Mouse (Mus musculus) stomach, embryonic 14.5 days (tissue): ENCODE measurements at regions not wholly inside any gene's neighbourhood (a gene's known extent, or its start where the extent isn't known, plus 50 kb on each side); places are given as distances from the start of the nearest gene placed in this dataset.

Experiments used
- ATAC-seq: fragments of 200-750 bp; cut with Nextera tagmentation; 2 replicates; pipeline ENCODE4 v1.8.0; 2017; ENCODE audit warnings: low read depth, moderate TSS enrichment; ENCODE audit not compliant: insufficient number of reproducible peaks, insufficient read depth, low FRiP score
- H3K27ac ChIP-seq: fragments of 300-500 bp; sonication (generic); 2 replicates; pipeline ENCODE4 v1.5.1; 2014; ENCODE audit warnings: mild to moderate bottlenecking, low read length, moderate library complexity, mixed read lengths
- H3K27me3 ChIP-seq: fragments of 300-500 bp; sonication (generic); 2 replicates; pipeline ENCODE4 v1.6.1; 2014; ENCODE audit warnings: low read length, control low read depth, mixed read lengths; ENCODE audit not compliant: control insufficient read depth, insufficient read depth
- H3K36me3 ChIP-seq: fragments of 300-500 bp; sonication (generic); 2 replicates; pipeline ENCODE4 v1.6.1; 2014; ENCODE audit warnings: mild to moderate bottlenecking, control low read depth, low read length, moderate library complexity, mixed read lengths; ENCODE audit not compliant: control insufficient read depth, insufficient read depth
- H3K4me1 ChIP-seq: fragments of 300-500 bp; sonication (generic); 2 replicates; pipeline ENCODE4 v1.6.1; 2014; ENCODE audit warnings: low read length, control low read depth, mixed read lengths; ENCODE audit not compliant: control insufficient read depth, insufficient read depth
- H3K4me2 ChIP-seq: fragments of 300-500 bp; sonication (generic); replicated peaks from 2 replicates; pipeline ENCODE4 v1.6.1; 2014; ENCODE audit warnings: low read depth, low read length, control low read depth
- H3K4me3 ChIP-seq: fragments of 300-500 bp; sonication (generic); 2 replicates; pipeline ENCODE4 v1.5.1; 2014; ENCODE audit warnings: low read depth, low read length, control low read depth
- H3K9ac ChIP-seq: fragments of 300-500 bp; sonication (generic); replicated peaks from 2 replicates; pipeline ENCODE4 v1.6.1; 2014; ENCODE audit warnings: low read depth, mild to moderate bottlenecking, control low read depth, low read length, moderate library complexity, mixed read lengths
- H3K9me3 ChIP-seq: fragments of 300-500 bp; sonication (generic); 2 replicates; pipeline ENCODE4 v1.6.1; 2016; ENCODE audit warnings: low read depth, low read length, control low read depth; ENCODE audit not compliant: control insufficient read depth
- WGBS: fragments of 180-500 bp; shearing (Covaris S2); extraction: QIAGEN DNeasy Blood & Tissue Kit; methylation state at CpG from one replicate; pipeline ENCODE4 v1.1.7; 2014; 5-methylcytosine and 5-hydroxymethylcytosine counted together

DNA sequence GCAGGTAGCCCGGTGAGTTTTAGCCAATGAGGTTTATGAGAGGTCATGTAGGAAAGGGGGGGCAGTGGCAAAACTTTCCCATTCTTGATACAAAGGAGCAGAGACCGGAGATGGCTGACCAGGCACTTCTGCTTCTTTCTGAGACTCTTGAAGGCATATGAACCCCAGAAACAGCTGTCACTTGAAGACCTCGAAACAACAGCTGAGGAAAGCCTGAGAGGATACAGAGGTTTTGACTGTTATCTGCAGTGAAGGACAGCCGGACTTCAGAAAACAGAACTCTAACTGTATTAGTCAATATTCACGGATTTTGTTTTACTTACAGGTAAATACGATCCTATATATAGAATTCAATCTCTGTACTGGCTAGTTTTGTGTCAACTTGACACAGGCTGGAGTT, 50.0 kb upstream of the Tiparp start:
- Histone ChIP-seq H3K27me3 (no peaks in the 10 kb centered on the region), H3K36me3 (no peaks in the 10 kb centered on the region), H3K9me3 (no peaks in the 10 kb centered on the region), H3K4me2 (no peak overlapping the region), H3K27ac (no peak overlapping the region), H3K4me1 (0 out of 2 replicates have a peak, but pooled peaks cover 6% of the 10 kb centered on the region), H3K9ac (no peak overlapping the region), H3K4me3 (no peak overlapping the region)
- ATAC-seq, result no peak
- WGBS, result 89% methylated on average over 6 of the region's 6 CpGs

DNA sequence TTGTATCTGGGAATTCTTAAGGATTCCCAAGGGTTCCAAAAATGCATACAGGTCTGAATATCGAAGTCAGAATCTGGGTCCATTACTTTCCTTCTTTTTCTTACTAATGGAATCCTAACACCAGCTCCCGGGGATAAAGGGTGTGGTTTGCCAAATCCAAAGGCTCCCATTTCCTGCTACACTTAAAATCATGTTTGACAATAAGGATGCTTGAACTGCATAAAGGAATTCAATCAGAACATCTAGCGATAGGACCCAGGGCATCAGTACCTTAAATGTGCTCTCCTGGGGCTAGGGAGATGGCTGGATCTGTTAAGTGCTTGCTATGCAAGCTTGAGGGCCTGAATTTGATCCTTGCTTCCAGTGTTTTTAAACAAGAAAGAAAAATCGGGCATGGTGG, 51.1 kb upstream of the Tiparp start:
- no peak for ATAC-seq

DNA sequence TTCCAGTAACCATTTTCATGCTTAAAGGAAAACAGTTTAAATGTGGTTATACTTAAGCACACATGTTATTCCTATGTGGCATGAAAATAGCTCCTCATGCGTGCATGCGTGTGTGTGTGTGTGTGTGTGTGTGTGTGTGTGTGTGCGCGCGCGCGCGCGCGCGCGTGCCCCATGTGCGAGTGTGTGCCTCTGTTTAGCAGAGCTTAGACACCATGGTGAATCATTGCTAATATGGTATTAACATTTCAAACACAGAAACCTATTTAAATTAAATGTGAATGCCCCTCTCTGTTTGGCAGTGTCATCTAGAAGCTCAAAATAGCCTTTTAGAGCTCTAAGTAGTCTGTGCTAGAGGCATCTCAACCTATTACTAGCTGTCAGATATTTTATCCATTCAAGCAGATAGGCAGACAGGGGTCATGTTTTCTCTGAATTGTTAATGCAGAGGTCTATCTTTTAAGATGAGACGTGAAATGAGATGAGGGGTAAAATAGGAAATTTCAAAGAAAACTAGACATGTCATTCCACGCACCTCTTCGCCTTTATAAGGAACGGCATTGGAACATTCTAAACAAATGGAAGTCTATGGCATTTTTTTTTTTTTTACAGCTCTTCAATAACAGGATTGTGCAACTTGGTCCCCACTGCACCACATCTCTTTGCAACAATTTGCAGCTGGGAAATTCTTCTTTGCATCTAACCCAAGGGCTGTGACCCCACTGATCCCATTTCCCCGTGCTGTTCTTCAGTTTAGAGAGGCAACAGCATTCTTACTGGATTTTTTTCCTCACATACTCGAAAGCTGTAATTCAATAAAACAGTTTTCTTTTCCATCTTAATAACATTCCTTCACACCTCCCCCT, 51.9 kb upstream of the Tiparp start:
- no peak overlapping the region for H3K4me3 ChIP-seq
- H3K27me3 ChIP-seq, result no peaks in the 10 kb centered on the region
- WGBS, result 77% methylated on average over 19 of the region's 19 CpGs
- no peaks in the 10 kb centered on the region for H3K36me3 ChIP-seq
- H3K4me1 ChIP-seq, result no peaks in the 10 kb centered on the region
- no peak for ATAC-seq
- H3K27ac ChIP-seq, result no peak overlapping the region
- no peaks in the 10 kb centered on the region for H3K9me3 ChIP-seq
- H3K4me2 ChIP-seq, result no peak overlapping the region
- no peak overlapping the region for H3K9ac ChIP-seq

More for the DNA sequence above, 51.1 kb upstream of the Tiparp start:
- Histone ChIP-seq H3K9me3 (no peaks in the 10 kb centered on the region), H3K27ac (no peak overlapping the region), H3K9ac (no peak overlapping the region), H3K4me2 (no peak overlapping the region), H3K4me3 (no peak overlapping the region), H3K27me3 (no peaks in the 10 kb centered on the region), H3K4me1 (0 out of 2 replicates have a peak, but pooled peaks cover under 1% of the 10 kb centered on the region), H3K36me3 (no peaks in the 10 kb centered on the region)
- WGBS, result 65% methylated on average over 4 of the region's 4 CpGs

DNA sequence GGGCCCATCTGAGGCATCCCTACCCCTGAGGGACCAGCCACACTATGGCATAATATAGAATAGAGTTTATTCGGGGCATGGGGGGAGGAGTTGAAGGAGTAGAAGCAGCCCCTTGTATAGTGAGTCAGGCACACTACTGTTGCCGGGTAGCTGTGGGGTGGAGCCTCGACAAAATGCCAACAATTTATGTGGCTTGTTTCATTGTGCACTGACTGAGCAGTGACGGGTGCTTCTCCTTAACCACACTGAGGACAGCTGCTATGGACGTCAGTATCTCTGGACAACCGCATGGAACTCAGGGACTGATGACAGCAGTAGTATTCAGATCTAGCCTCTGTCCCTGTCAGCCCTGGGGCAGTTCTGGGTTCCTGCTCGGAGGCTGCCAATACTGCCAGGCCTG, 53.6 kb upstream of the Tiparp start:
- Histone ChIP-seq H3K4me3 (no peak overlapping the region), H3K36me3 (no peaks in the 10 kb centered on the region), H3K9ac (no peak overlapping the region), H3K27me3 (no peaks in the 10 kb centered on the region), H3K4me1 (no peaks in the 10 kb centered on the region), H3K9me3 (no peaks in the 10 kb centered on the region), H3K27ac (no peak overlapping the region), H3K4me2 (no peak overlapping the region)
- WGBS, result 76% methylated on average over 7 of the region's 7 CpGs
- no peak for ATAC-seq

DNA sequence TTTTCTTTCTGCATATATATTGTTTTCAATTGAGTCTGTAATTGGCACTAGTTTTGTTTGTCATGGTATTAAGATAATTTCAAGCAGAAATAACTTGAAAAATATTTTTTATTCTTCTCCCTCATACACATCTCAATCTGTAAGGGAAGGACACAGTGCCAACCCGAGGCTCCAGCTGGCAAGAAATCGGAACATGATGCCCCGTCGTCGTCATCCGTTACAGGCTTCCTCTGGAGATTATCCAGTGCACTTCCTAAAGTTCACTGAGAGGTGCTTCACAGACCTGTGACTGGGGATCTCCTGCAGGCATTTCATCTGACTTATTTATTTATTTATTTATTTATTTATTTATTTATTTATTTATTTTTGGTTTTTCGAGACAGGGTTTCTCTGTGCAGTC, 56.4 kb upstream of the Tiparp start:
- no peak for ATAC-seq
- Histone ChIP-seq H3K9ac (no peak overlapping the region), H3K36me3 (no peaks in the 10 kb centered on the region), H3K4me2 (no peak overlapping the region), H3K9me3 (no peaks in the 10 kb centered on the region), H3K27ac (no peak overlapping the region), H3K27me3 (no peaks in the 10 kb centered on the region), H3K4me3 (no peak overlapping the region), H3K4me1 (no peaks in the 10 kb centered on the region)
- WGBS, result 97% methylated on average over 7 of the region's 7 CpGs

DNA sequence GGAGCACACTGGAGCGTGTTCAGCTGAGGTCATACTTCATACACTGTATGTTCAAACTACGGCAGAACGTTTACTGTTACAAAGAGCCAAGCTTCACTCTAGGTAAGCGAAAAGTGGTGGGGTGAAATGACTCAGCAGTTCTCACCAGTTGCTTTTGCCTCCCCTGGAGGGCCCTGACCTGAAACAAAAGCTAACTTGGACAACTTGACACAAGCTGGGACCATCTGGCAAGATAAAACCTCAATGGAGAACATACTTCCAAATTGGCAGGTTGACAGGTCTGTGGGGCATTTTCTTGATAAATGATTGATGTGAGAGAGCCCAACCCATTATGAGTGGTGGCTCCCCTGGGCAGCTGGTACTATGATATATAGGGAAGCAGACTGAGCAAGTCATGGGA, 59.0 kb upstream of the Tiparp start:
- ATAC-seq, result peak; percentile 28; the same call in 1 of the 2 replicates
- Histone ChIP-seq H3K9ac (no peak overlapping the region), H3K4me2 (no peak overlapping the region), H3K9me3 (no peaks in the 10 kb centered on the region), H3K4me3 (no peak overlapping the region), H3K4me1 (no peaks in the 10 kb centered on the region), H3K36me3 (no peaks in the 10 kb centered on the region), H3K27me3 (no peaks in the 10 kb centered on the region), H3K27ac (no peak overlapping the region)
- 48% methylated on average over 4 of the region's 4 CpGs for WGBS

DNA sequence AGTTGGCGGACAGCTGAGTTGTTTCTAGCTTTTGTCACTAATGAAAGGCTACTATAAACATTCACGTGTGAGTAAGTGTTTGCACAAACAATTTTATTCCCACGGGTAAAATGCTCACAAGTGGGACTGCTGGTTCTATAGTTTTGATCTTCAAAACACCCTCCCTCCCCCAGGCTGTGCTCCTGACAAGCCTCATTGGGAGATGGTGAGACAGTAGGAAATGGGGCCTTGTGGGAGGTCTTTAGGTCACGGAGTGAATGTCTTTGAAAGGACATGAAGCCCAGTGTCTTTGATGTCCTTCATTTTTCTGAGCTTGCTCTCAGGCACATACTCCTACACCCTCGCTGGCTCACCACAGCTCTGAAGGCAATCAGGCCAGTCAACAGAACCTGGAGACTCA, 63.4 kb upstream of the Tiparp start:
- Histone ChIP-seq H3K27ac (no peak overlapping the region), H3K27me3 (no peaks in the 10 kb centered on the region), H3K9ac (no peak overlapping the region), H3K9me3 (no peaks in the 10 kb centered on the region), H3K4me3 (no peak overlapping the region), H3K36me3 (no peaks in the 10 kb centered on the region), H3K4me1 (no peaks in the 10 kb centered on the region), H3K4me2 (no peak overlapping the region)
- 38% methylated on average over 5 of the region's 5 CpGs for WGBS
- no peak for ATAC-seq

DNA sequence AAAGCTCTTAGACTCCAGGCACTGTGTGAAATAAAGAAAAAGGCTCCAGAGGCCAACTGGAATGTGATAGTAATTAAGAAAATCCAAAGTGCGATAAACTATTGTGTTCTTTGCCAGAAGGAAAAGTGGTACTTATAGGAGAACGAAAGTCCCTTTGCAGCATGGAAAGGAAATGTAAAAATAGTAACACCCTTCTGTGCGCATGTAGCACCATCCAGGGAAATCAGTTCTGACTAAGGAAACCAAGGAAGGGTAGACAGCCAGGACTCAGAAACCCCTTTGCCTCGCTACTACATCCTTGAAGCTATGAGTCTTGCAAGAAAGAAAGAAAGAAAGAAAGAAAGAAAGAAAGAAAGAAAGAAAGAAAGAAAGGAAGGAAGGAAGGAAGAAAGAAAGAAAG, 67.3 kb upstream of the Tiparp start:
- no peaks in the 10 kb centered on the region for H3K4me1 ChIP-seq
- no peaks in the 10 kb centered on the region for H3K9me3 ChIP-seq
- WGBS, result 81% methylated on average over 4 of the region's 4 CpGs
- H3K36me3 ChIP-seq, result no peaks in the 10 kb centered on the region
- H3K27me3 ChIP-seq, result no peaks in the 10 kb centered on the region
- no peak overlapping the region for H3K4me3 ChIP-seq
- H3K4me2 ChIP-seq, result no peak overlapping the region
- H3K9ac ChIP-seq, result no peak overlapping the region
- H3K27ac ChIP-seq, result no peak overlapping the region
- ATAC-seq, result no peak

DNA sequence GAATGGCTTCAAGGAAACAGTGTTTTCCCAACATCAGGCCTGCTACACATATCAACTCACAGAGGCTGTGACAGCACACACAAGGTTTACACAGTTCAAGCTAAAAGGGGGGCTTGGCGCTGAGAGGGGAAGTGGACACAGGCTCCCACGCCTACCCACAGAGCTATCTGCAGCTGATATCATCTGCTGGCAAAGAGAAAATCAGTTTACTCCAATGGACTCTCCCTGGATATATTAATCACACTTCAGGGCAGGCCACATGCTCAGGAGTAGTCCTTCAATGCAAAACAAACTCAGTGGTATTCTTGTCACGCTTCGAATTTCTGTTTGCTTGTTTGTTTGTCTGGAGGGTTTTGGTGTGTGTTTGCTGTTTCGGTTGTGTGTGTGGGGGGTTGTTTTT, 67.3 kb upstream of the Ssr3 start:
- 48% methylated on average over 5 of the region's 5 CpGs for WGBS
- Histone ChIP-seq H3K4me3 (no peak overlapping the region), H3K36me3 (no peaks in the 10 kb centered on the region), H3K9ac (no peak overlapping the region), H3K4me2 (no peak overlapping the region), H3K27ac (no peak overlapping the region), H3K4me1 (no peaks in the 10 kb centered on the region), H3K27me3 (no peaks in the 10 kb centered on the region), H3K9me3 (no peaks in the 10 kb centered on the region)
- no peak for ATAC-seq
